18 mouse cellular contexts compared by ENCODE assay signal in genomic region chr16:97144544-97145194, GRCm38 (mm10). TPM values are rescaled to one million over a fixed set of nuclear protein-coding genes. Genes with fewer than 3 reads are reported as not detected.
DNase-seq lines count a peak whose midpoint lies in the region; ATAC-seq and TF ChIP-seq lines count a peak whose summit lies in the region.
"Had no signal": no experiment of that assay in that cellular context is flagged by ENCODE, and none has a peak within 500 bp of the region (broad histone marks: within the 10 kb centered on the region; RNA-seq: fewer than 3 reads in every experiment).

No protein-coding gene starts in this region.

- no peak for DNase-seq in forebrain, embryonic 11.5 days (ENCODE audit: low spot score)
- DNase-seq in Muller cell, postnatal 12 days (ENCODE audit: inconsistent ontology term), result peak; percentile 57
- peak; percentile 50 for DNase-seq in midbrain, postnatal 0 days (ENCODE audit: low spot score)
- no peak for DNase-seq in layer of hippocampus, postnatal 25 days (ENCODE audit: extremely low spot score in 1 of 2, low spot score in 1 of 2)
- DNase-seq in adrenal gland, adult 8-10 months, result no peak
- no peak for DNase-seq in left cerebral cortex, adult 9 months (ENCODE audit: low spot score in 2 of 2)
- DNase-seq: cerebellum, adult 9-11 months; gastrocnemius, adult 2 months; heart, adult 2 months; kidney, postnatal 14 days; liver, embryonic 13.5 days; right cerebral cortex, adult 18-20 months had no signal

- ATAC-seq in forebrain, embryonic 12.5 days (ENCODE audit: low FRiP score), result peak; percentile 68; the same call in 1 of the 2 replicates
- ATAC-seq in forebrain, embryonic 11.5 days (replicated peaks; ENCODE audit: low FRiP score), result no peak
- peak; percentile 78; the same call in 1 of the 2 replicates for ATAC-seq in hindbrain, embryonic 12.5 days (ENCODE audit: low FRiP score)
- no peak for ATAC-seq in midbrain, postnatal 0 days (ENCODE audit: low FRiP score)
- ATAC-seq: intestine, embryonic 16.5 days; lung, postnatal 0 days had no signal

- H3K9me3 ChIP-seq in forebrain, embryonic 12.5 days, result no peaks in the 10 kb centered on the region
- no peaks in the 10 kb centered on the region for H3K9me3 ChIP-seq in forebrain, embryonic 11.5 days (ENCODE audit: control insufficient read depth, low read length)
- H3K9me3 ChIP-seq in hindbrain, embryonic 12.5 days (replicated peaks), result no peaks in the 10 kb centered on the region
- H3K9me3 ChIP-seq in midbrain, postnatal 0 days (ENCODE audit: low read length), result no peaks in the 10 kb centered on the region
- H3K9me3 ChIP-seq: limb, embryonic 10.5 days; liver, embryonic 13.5 days had no signal

- H3K4me1 ChIP-seq in forebrain, embryonic 12.5 days, result peaks cover 9% of the 10 kb centered on the region
- H3K4me1 ChIP-seq in forebrain, embryonic 11.5 days (replicated peaks; ENCODE audit: control insufficient read depth, insufficient read depth, low read length), result no peaks in the 10 kb centered on the region
- H3K4me1 ChIP-seq in hindbrain, embryonic 12.5 days, result peaks cover 9% of the 10 kb centered on the region; the same call in 1 of the 2 replicates
- 0 out of 2 replicates have a peak, but pooled peaks cover 3% of the 10 kb centered on the region for H3K4me1 ChIP-seq in midbrain, postnatal 0 days (ENCODE audit: insufficient read depth, low read length)
- H3K4me1 ChIP-seq: limb, embryonic 10.5 days; liver, embryonic 13.5 days had no signal

- no peaks in the 10 kb centered on the region for H3K36me3 ChIP-seq in forebrain, embryonic 12.5 days (replicated peaks)
- no peaks in the 10 kb centered on the region for H3K36me3 ChIP-seq in forebrain, embryonic 11.5 days (ENCODE audit: control insufficient read depth, insufficient read depth, low read length)
- no peaks in the 10 kb centered on the region for H3K36me3 ChIP-seq in hindbrain, embryonic 12.5 days
- no peaks in the 10 kb centered on the region for H3K36me3 ChIP-seq in midbrain, postnatal 0 days (ENCODE audit: insufficient read depth, low read length)
- H3K36me3 ChIP-seq: limb, embryonic 10.5 days; liver, embryonic 13.5 days had no signal

- 38% methylated on average over 12 of the region's 12 CpGs for WGBS in forebrain, embryonic 12.5 days
- whole genome bisulfite sequencing in forebrain, embryonic 11.5 days, result 53% methylated on average over 12 of the region's 12 CpGs
- WGBS in hindbrain, embryonic 12.5 days, result 40% methylated on average over 12 of the region's 12 CpGs
- WGBS in midbrain, postnatal 0 days, result 16% methylated on average over 12 of the region's 12 CpGs

- no peak for TF ChIP-seq CTCF in midbrain, postnatal 0 days (IDR thresholded peaks at IDR 0.05)

- 0 out of 2 replicates have a peak overlapping the region, but pooled peaks have one; percentile 6 for H3K4me2 ChIP-seq in forebrain, embryonic 12.5 days
- no peak overlapping the region for H3K4me2 ChIP-seq in forebrain, embryonic 11.5 days (ENCODE audit: low read depth, low read length, severe bottlenecking)
- H3K4me2 ChIP-seq in hindbrain, embryonic 12.5 days (replicated peaks), result no peak overlapping the region; the same call in 1 of the 2 replicates
- H3K4me2 ChIP-seq in midbrain, postnatal 0 days (ENCODE audit: low read depth, low read length, poor library complexity, severe bottlenecking), result peak overlapping the region; percentile 7; the same call in 1 of the 2 replicates
- H3K4me2 ChIP-seq: liver, embryonic 13.5 days had no signal

- no peaks in the 10 kb centered on the region for H3K27me3 ChIP-seq in forebrain, embryonic 12.5 days
- no peaks in the 10 kb centered on the region for H3K27me3 ChIP-seq in forebrain, embryonic 11.5 days (ENCODE audit: control insufficient read depth, insufficient read depth, low read length)
- H3K27me3 ChIP-seq in hindbrain, embryonic 12.5 days, result no peaks in the 10 kb centered on the region
- no peaks in the 10 kb centered on the region for H3K27me3 ChIP-seq in midbrain, postnatal 0 days (ENCODE audit: insufficient read depth, low read length)
- H3K27me3 ChIP-seq: liver, embryonic 13.5 days had no signal

- H3K4me3 ChIP-seq in forebrain, embryonic 12.5 days (replicated peaks), result no peak overlapping the region
- no peak overlapping the region for H3K4me3 ChIP-seq in forebrain, embryonic 11.5 days (ENCODE audit: low read depth, low read length)
- H3K4me3 ChIP-seq in hindbrain, embryonic 12.5 days, result no peak overlapping the region
- H3K4me3 ChIP-seq in midbrain, postnatal 0 days (ENCODE audit: low read depth, low read length), result no peak overlapping the region
- H3K4me3 ChIP-seq: gastrocnemius, adult 2 months; heart, adult 2 months; limb, embryonic 10.5 days; liver, embryonic 13.5 days had no signal

- H3K9ac ChIP-seq in forebrain, embryonic 12.5 days, result no peak overlapping the region
- no peak overlapping the region for H3K9ac ChIP-seq in forebrain, embryonic 11.5 days (ENCODE audit: low read length)
- H3K9ac ChIP-seq in hindbrain, embryonic 12.5 days, result no peak overlapping the region
- 0 out of 2 replicates have a peak overlapping the region, but pooled peaks have one; percentile 15 for H3K9ac ChIP-seq in midbrain, postnatal 0 days (replicated peaks; ENCODE audit: low read length, poor library complexity, severe bottlenecking)
- H3K9ac ChIP-seq: liver, embryonic 13.5 days had no signal

- peak overlapping the region; percentile 38; the same call in 1 of the 2 replicates for H3K27ac ChIP-seq in forebrain, embryonic 12.5 days
- no peak overlapping the region for H3K27ac ChIP-seq in forebrain, embryonic 11.5 days (ENCODE audit: low read depth, low read length)
- peak overlapping the region; percentile 60 for H3K27ac ChIP-seq in hindbrain, embryonic 12.5 days
- H3K27ac ChIP-seq in midbrain, postnatal 0 days (ENCODE audit: low read depth, low read length), result peak overlapping the region; percentile 13
- H3K27ac ChIP-seq: gastrocnemius, adult 2 months; heart, adult 2 months; limb, embryonic 10.5 days; liver, embryonic 13.5 days had no signal

RNA-seq across cellular contexts. Expression of gene Dscam, which starts 25.9 kb away (rescaled TPM):
- polyA plus RNA-seq in forebrain, embryonic 12.5 days (2016; fragmentation: Nextera tagmentation; extraction: Ambion mirVana), result 2.3 and 2.6 TPM in 2 replicates
- 0.88 and 0.91 TPM in 2 replicates for polyA plus RNA-seq in forebrain, embryonic 11.5 days (2014; fragmentation: Nextera tagmentation; extraction: Ambion mirVana)
- 3.3 and 4.5 TPM in 2 replicates for polyA plus RNA-seq in hindbrain, embryonic 12.5 days (2016; fragmentation: Nextera tagmentation; extraction: Ambion mirVana)
- 63.0 and 64.6 TPM in 2 replicates for total RNA-seq in midbrain, postnatal 0 days (2014; rRNA removed)
- polyA plus RNA-seq in midbrain, postnatal 0 days (2015; fragmentation: Nextera tagmentation; extraction: Ambion mirVana), result 14.3 and 15.1 TPM in 2 replicates
- 10 to 100 TPM; 40.2 to 46.1 TPM for total RNA-seq in layer of hippocampus, postnatal 25 days (2021)
- total RNA-seq in adrenal gland, adult 8-10 months (2022), result under 1 TPM in 3 of 4 experiments, not detected in 1; 0.03 to 0.28 (median 0.03) TPM
- total RNA-seq: gastrocnemius, adult 2 months; heart, adult 2 months had no signal
- polyA plus RNA-seq: heart, postnatal 0 days; limb, embryonic 10.5 days; lung, postnatal 0 days had no signal

Comparison
In these comparisons a context has a peak if more than half of its experiments do, and no peak if none do; other contexts are left out.
1. ATAC-seq: peak in forebrain, embryonic 12.5 days (single experiment) and hindbrain, embryonic 12.5 days (single experiment); none in forebrain, embryonic 11.5 days (single experiment) and midbrain, postnatal 0 days (single experiment).
2. H3K4me2 ChIP-seq: peak in forebrain, embryonic 12.5 days (single experiment) and midbrain, postnatal 0 days (single experiment); none in forebrain, embryonic 11.5 days (single experiment) and hindbrain, embryonic 12.5 days (single experiment).
3. DNase-seq: peak in Muller cell, postnatal 12 days (single experiment) and midbrain, postnatal 0 days (single experiment); none in forebrain, embryonic 11.5 days (single experiment), layer of hippocampus, postnatal 25 days (0 of 2), adrenal gland, adult 8-10 months (single experiment) and left cerebral cortex, adult 9 months (0 of 2).